Mouse (Mus musculus) heart, adult 2 months (tissue): ENCODE measurements around the gene Tjap1. TPM values are rescaled to one million over a fixed set of nuclear protein-coding genes. Genes with fewer than 3 reads are reported as not detected.
A peak's percentile ranks its signal among the peaks of the same experiment; 100 is the strongest.

Source experiments
- DNase-seq, 2 experiments: peaks; one replicate each; pipeline ENCODE4 v3.0.0; 2021
- H3K27ac ChIP-seq: fragments of 200-600 bp; 2 replicates; pipeline ENCODE4 v1.8.1; 2022
- H3K27me3 ChIP-seq: fragments of 200-500 bp; 2 replicates; pipeline ENCODE4 v1.6.1; 2012; ENCODE audit warnings: mild to moderate bottlenecking, low read length, inconsistent platforms, mixed read lengths; ENCODE audit not compliant: control insufficient read depth, insufficient read depth
- H3K36me3 ChIP-seq: fragments of 200-500 bp; 2 replicates; pipeline ENCODE4 v1.6.1; 2012; ENCODE audit warnings: low read length, inconsistent platforms; ENCODE audit not compliant: control insufficient read depth, insufficient read depth
- H3K4me1 ChIP-seq: fragments of 200-500 bp; 2 replicates; pipeline ENCODE4 v1.6.1; 2011; ENCODE audit warnings: low read length; ENCODE audit not compliant: control insufficient read depth, insufficient read depth
- H3K4me3 ChIP-seq: fragments of 200-600 bp; 2 replicates; pipeline ENCODE4 v1.8.1; 2022
- H3K79me2 ChIP-seq: fragments of 200-500 bp; replicated peaks from 2 replicates; pipeline ENCODE4 v1.6.1; 2012; ENCODE audit warnings: mild to moderate bottlenecking, inconsistent platforms, low read length, moderate library complexity, mixed read lengths; ENCODE audit not compliant: control insufficient read depth, insufficient read depth
- H3K9ac ChIP-seq: fragments of 200-500 bp; 2 replicates; pipeline ENCODE4 v1.6.1; 2012; ENCODE audit warnings: low read depth, mild to moderate bottlenecking, control low read depth, inconsistent platforms, low read length, mixed read lengths
- CTCF ChIP-seq: fragments of 200-600 bp; IDR thresholded peaks from 2 replicates; pipeline ENCODE4 v1.8.1; 2022; ENCODE audit warnings: antibody characterized with exemption, mild to moderate bottlenecking, moderate library complexity
- EP300 ChIP-seq: fragments of 200-500 bp; IDR thresholded peaks from 2 replicates; pipeline ENCODE4 v1.6.1; 2011; ENCODE audit warnings: low read depth, low read length, control low read depth; ENCODE audit not compliant: insufficient read depth
- POLR2A ChIP-seq: fragments of 200-500 bp; IDR thresholded peaks from 2 replicates; pipeline ENCODE4 v1.6.1; 2011; ENCODE audit warnings: mild to moderate bottlenecking, low read depth, low read length, control low read depth; ENCODE audit not compliant: insufficient read depth
- WGBS: fragments of 180-500 bp; shearing (Covaris S2); methylation state at CpG from one replicate; pipeline ENCODE4 v1.1.7; 2018; 5-methylcytosine and 5-hydroxymethylcytosine counted together
- intact Hi-C: fragments of 180-260 bp; cut with DNase I; formaldehyde crosslinking; loops from one replicate; pipeline ENCODE4 v1.15.1; 2025
- polyA plus RNA-seq: library from polyadenylated mRNA; depleted of rRNA; stranded (reverse); fragments of >200 nt; gene quantifications from 2 replicates; pipeline ENCODE4 v1.2.3, GENCODE M21; 2012
- total RNA-seq, 2 experiments: library from RNA; stranded (reverse); gene quantifications; 2 replicates each; pipeline ENCODE4 v1.2.3; 2021

Tjap1 gene
- total and polyA plus RNA-seq, 3 experiments, result 28.3 to 39.1 (median 34.7) TPM

DNA sequence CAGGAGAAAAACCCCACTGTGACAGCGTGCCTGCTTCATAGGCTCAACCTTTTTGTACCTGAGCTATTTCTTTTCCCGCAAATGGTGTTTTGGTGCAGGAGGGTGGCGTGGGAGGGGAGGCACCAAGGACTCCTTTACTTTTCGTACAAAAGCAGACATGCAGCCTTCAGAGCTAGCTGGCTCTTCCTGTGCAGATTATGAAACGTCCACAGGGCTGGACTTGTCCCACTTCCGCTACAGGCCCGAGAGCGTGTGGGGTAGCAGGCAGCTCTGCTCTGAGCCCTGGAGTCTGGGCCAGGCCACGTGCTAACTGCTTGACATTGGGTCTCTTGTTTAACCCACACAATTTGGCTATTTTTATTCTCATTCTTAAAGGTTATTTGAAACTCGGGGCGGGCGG is 19.1 kb upstream of the Tjap1 start:
- no peaks in the 10 kb centered on the region for H3K36me3 ChIP-seq
- H3K79me2 ChIP-seq, result no peaks in the 10 kb centered on the region
- TF ChIP-seq EP300, result no peak
- TF ChIP-seq CTCF, result no peak
- peaks cover 2% of the 10 kb centered on the region; the same call in 1 of the 2 replicates for H3K27me3 ChIP-seq
- 57% methylated on average over 12 of the region's 12 CpGs for WGBS
- no peak overlapping the region for H3K4me3 ChIP-seq
- no peak for DNase-seq
- no peaks in the 10 kb centered on the region; the same call in 1 of the 2 replicates for H3K4me1 ChIP-seq
- H3K27ac ChIP-seq, result no peak overlapping the region
- no peak overlapping the region for H3K9ac ChIP-seq
- intact Hi-C loops, result no loop called here

DNA sequence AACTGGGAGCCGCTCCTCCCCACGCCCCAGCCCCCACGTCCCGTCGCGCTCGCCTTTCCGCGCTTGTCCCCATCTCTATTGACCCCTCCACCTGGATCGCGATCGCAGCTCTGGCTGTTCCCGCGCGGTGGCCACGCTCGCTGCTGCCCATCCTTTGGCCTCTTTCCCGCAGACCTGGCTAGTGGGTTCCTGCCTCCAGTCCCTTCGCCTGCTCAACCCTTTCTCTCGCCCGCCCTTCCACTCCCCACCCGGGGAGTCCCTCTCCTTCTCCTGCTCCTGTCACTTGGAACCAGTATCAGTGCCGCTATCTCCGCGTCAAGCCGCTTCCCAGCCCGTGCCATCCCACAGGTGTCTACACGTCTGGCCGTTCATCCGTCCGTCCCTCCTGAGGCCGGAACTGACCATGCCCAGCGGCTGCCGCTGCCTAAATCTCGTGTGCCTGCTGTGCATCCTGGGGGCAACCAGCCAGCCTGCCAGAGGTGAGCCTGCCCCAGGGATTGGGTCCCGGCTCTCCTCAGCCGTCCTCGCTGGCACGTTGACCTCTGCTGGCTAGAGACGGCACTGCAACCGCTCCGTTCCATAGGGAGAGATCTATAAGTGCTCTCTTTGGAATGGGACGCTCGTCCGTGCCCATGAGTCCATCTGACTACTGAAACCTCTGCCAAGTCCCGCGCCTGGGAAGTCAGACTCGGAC is 15.5 kb upstream of the Tjap1 start:
- Histone ChIP-seq H3K4me1 (no peaks in the 10 kb centered on the region; the same call in 1 of the 2 replicates), H3K4me3 (peak overlapping the region; percentile 50), H3K79me2 (no peaks in the 10 kb centered on the region), H3K36me3 (no peaks in the 10 kb centered on the region), H3K27ac (peak overlapping the region; percentile 7; the same call in 1 of the 2 replicates), H3K27me3 (peaks cover 2% of the 10 kb centered on the region), H3K9ac (peak overlapping the region; percentile 21)
- peak; percentile 84 to 90 for DNase-seq
- WGBS, result 1% methylated on average over 48 of the region's 48 CpGs
- intact Hi-C loops, result loop anchor here (1.0 to 5.0 kb wide), 2 partner anchors 32 to 566 kb away; partner anchors contain the start of gene 1600014C23Rik
- peak; percentile 98; the same call in 1 of the 2 replicates for TF ChIP-seq CTCF
- TF ChIP-seq POLR2A, result no peak
- 0 out of 2 replicates have a peak, but pooled peaks have one; percentile 57 for TF ChIP-seq EP300

DNA sequence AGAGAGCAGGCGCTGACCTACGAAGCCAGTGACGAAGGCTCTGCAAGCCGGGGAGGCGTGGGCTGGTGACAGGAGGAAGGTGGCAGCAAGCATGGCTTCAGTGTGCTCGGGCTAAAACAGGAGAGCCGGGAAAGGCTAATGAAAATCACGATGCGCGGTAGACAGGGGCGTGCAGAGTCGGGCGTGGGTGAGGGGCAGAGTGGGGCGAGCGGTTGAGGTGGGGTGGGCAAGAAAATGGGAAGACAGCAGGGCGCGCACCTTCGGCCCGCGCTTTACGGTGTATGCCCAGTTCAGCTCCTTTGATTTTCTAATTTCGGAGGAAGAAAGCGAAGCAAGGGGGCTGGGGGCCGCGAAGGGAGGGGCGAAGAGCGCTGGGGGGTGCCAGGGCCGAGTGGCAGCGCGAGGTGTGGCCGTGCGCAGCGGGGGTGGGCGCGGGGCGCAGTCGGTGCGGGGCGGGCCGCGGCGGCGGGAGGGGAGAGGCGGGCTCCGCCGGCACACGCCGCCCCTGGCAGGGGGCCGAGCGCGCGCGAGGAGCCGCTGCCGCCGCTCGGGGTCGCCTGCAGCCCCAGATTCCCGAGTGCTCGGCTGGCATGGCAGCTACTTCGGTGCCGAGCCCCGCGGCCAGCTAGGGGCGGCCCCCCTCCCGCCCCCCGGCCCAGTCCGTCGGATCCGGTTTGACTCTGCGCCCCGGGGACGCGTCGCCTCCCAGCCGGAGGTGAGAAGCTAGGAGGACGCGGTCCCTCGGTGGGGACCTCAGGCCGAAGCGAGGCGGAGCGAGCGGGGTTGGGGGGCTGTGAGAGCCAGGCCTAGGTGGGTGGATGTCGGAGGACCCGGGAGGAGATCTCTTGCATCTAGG is 14.8 kb upstream of the Tjap1 start, which contains the start of gene Dlk2:
Dlk2 (plus strand) TSS at position 58 of the 856 bp plus-strand sequence.
- Histone ChIP-seq H3K27ac (peak within 1 kb of the TSS; percentile 31), H3K9ac (peak within 1 kb of the TSS; percentile 65), H3K36me3 (no peaks in the 10 kb centered on the region), H3K27me3 (peaks cover 2% of the 10 kb centered on the region), H3K79me2 (no peaks in the 10 kb centered on the region), H3K4me1 (no peaks in the 10 kb centered on the region; the same call in 1 of the 2 replicates), H3K4me3 (peak within 1 kb of the TSS; percentile 50)
- no peak for TF ChIP-seq EP300
- no peak for TF ChIP-seq POLR2A
- TF ChIP-seq CTCF, result no peak
- intact Hi-C loops, result loop anchor here (1.0 to 5.0 kb wide), 2 partner anchors 31 to 565 kb away; partner anchors contain the start of gene 1600014C23Rik
- under 1% methylated on average over 84 of the region's 86 CpGs for WGBS
- DNase-seq, result peak in 1 of 2 experiments; percentile 51

DNA sequence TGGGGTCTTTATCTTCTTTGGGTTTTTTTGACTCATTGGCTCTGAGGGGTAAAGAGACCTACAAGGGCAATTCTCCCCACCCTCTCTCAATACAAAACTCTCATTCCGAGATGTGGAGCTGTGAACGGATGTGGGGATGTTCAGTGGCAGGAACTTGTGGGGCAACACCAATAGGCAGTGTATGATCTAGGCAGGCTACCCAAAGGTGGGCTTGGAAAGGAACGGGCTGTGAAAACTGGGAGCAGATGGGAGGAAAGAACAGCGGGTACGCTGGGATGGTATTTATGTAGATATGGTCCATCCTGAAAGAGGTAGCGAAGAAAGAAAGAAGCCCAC is 14.2 kb upstream of the Tjap1 start:
- DNase-seq, result no peak
- Histone ChIP-seq H3K79me2 (no peaks in the 10 kb centered on the region), H3K4me3 (peak overlapping the region; percentile 50), H3K36me3 (no peaks in the 10 kb centered on the region), H3K27me3 (peaks cover 2% of the 10 kb centered on the region), H3K27ac (no peak overlapping the region), H3K9ac (no peak overlapping the region), H3K4me1 (no peaks in the 10 kb centered on the region; the same call in 1 of the 2 replicates)
- intact Hi-C loops, result loop anchor here (5.0 kb wide), 1 partner anchor 565 kb away; the partner anchor contains the start of gene 1600014C23Rik
- TF ChIP-seq POLR2A (no peak), EP300 (no peak), CTCF (no peak)
- 17% methylated on average over 6 of the region's 6 CpGs for WGBS

DNA sequence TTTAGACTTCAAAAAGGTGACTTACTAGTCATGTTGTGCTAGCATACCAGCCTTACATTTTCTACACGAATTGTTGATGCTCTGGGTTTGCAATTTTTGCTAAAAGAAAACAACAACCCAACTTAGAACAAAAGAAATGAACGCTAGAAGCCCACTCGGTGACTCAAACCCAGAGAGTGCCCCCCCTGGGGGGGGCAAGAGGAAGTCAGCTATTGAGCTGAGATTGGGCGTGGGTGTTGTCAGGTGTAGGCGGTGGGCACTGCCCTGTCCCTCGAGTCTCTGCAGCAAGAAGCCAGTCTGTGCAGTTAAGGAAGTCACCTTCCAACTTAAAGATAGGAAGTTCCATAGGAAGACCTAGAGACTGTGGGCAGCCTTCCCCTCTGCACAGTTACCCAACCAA is 13.8 kb upstream of the Tjap1 start:
- H3K27me3 ChIP-seq, result peaks cover 2% of the 10 kb centered on the region
- 22% methylated on average over 6 of the region's 6 CpGs for WGBS

DNA sequence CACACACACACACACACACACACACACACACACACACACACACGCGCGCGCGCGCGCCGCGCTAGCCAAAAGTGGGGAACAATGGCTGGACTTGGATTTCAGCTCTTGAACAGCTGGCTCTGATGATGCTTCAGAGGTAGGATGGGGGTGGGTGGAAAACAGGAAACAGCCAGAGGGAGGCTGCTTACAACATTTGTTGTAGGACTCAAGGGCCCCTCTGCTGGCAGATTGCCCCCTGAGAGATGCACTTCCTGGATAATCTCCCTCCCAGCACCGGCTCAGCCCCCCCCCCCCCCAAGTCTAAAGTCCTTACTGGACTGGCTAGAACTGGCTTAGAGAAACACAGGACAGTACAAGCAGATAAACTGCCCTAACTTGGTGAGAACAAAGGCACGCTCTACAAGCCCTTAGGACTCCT is 4.9 kb upstream of the Tjap1 start:
- Histone ChIP-seq H3K27me3 (no peaks in the 10 kb centered on the region), H3K79me2 (no peaks in the 10 kb centered on the region), H3K36me3 (no peaks in the 10 kb centered on the region), H3K4me1 (peaks cover 7% of the 10 kb centered on the region), H3K27ac (peak overlapping the region; percentile 64), H3K4me3 (no peak overlapping the region), H3K9ac (no peak overlapping the region)
- peak; percentile 90; the same call in 1 of the 2 replicates for TF ChIP-seq EP300
- TF ChIP-seq POLR2A, result no peak
- intact Hi-C loops, result loop anchor here (2.0 kb wide), 1 partner anchor 15 kb away; no protein-coding TSS in a partner anchor
- DNase-seq, result peak; percentile 70 to 76
- WGBS, result 23% methylated on average over 11 of the region's 11 CpGs

More for the DNA sequence above, 13.8 kb upstream of the Tjap1 start:
- TF ChIP-seq EP300 (no peak), CTCF (no peak), POLR2A (no peak)
- no peaks in the 10 kb centered on the region for H3K79me2 ChIP-seq
- no peak for DNase-seq
- no peaks in the 10 kb centered on the region for H3K36me3 ChIP-seq
- no peaks in the 10 kb centered on the region; the same call in 1 of the 2 replicates for H3K4me1 ChIP-seq
- H3K4me3 ChIP-seq, result no peak overlapping the region
- intact Hi-C loops, result loop anchor here (5.0 kb wide), 1 partner anchor 564 kb away; the partner anchor contains the start of gene 1600014C23Rik
- H3K27ac ChIP-seq, result no peak overlapping the region
- no peak overlapping the region for H3K9ac ChIP-seq
